Mouse (Mus musculus): ENCODE measurements at regions not wholly inside any gene's neighbourhood (a gene's known extent, or its start where the extent isn't known, plus 50 kb on each side); places are given as distances from the start of the nearest gene placed in this dataset.

- no peak for DNase-seq
Measured at GRCm38 (mm10) chr17:75707687-75708086, 155.9 kb upstream of the Fam98a start.

DNA sequence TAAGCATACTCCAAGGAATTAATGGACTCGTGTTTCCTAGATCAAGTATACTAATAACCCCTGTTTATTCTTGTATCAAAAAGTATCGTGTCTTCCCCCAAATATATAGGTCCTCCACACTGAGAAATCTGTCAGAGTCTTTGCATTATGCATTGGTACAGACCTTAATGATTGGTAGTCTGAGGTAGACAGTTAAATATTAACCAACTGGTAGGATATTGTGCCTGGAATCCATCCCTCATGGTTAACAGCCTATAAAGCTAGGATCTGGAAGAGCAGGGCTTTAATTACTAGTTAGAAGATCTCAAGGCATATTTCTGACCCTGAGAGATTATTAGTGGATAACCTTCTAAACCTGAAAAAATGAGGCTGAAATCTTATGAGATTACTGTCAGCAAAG lies 153.6 kb upstream of the Fam98a start:
- no peak for DNase-seq

GRCm38 (mm10) chr17:75703865-75704264 lies 152.1 kb upstream of the Fam98a start:
- DNase-seq: no peak

GRCm38 (mm10) chr17:75696729-75697103 lies 145.0 kb upstream of the Fam98a start:
- no peak for DNase-seq

DNA sequence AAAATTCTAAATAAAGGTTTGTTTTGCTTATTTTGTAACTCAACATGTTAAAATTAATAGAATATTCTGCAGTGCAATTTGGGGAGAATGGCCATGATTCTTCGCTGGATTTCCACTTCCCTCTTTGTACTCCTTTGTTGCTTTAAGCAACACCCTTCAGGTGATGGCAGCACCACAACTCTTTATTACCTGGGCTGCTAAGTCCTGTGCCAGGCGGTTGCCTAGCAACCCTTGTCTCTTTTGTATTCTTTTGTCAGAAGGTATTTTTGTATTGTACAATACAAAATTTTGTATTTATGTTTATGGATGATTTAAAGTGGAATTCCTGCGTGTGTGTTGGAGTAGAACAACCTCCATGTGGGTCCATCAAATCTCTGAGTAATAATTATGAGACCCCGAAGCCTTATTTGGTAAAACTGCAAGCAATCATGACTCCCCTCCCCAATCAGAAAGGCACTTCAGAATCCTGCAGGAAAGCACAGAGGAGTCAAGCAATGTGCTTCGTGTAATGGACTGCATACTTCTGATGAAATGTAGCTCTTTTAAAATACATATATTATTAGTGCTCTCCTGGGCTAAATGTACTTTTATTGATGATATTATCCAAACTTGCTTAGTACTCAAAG lies 144.5 kb upstream of the Fam98a start:
- no peak for DNase-seq

DNA sequence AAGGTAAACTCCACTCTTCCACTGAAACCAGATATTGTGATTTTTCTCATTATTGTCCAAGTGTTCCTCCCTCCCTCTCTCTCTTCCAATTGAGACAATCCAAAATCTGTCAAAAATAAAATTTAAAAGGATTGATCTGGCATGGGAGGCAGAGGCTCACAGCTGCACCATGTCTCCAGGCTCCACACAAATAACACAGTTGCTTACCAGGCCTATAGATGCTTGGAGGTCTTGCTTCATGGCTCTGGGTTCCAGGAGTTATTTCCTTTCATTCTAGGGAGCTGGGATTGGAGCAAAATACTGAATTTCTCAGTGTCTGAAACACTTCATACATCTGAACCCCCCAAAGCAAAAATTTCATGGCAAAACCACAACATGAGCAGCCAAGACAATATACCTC lies 134.2 kb upstream of the Fam98a start:
- DNase-seq: no peak

DNA sequence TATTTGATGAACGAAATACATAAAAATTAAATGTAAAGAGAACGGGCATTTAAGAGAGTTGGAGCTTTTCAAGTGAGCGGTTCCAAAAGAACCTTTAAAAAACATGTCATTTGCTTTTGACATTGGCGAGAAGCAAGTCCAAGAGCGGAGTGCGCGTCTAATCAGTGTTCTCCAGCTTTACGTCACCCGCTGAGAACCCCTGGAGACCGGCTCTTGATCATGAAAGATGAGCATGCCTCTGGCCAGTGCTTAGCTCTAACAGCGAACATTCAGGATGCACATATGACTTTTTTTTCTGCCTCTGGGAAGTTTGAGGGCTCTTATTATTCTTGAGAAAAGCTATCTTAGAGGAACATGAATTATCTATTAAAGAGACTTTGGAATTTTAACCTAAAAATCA lies 95.2 kb upstream of the Fam98a start:
- no peak for DNase-seq

GRCm38 (mm10) chr17:75644698-75645097 lies 93.0 kb upstream of the Fam98a start:
- no peak for DNase-seq

- no peak for DNase-seq
Measured at GRCm38 (mm10) chr17:75642311-75642710, 90.6 kb upstream of the Fam98a start.

DNA sequence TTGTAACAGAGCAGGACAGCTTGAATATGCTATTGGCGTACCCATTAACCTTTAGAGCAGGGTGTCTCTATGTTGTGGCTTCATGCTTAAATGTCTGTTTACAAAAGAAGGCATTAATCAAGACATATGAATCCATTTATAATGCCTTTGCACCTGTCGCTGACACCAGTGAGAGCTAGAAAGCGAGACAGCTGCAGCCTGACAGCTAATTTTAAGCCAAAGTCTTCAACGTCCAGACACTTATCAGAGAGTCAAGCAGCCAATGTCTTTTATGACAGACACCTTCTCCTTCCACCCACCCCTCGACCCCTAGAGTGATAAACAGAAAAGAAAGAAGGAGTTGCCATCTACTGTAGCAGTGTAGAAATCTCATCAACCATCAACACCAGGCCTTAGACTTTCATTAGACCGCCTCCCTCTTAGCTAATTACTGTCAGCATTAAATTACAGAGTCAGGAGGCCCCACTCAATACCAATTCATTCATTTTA lies 89.3 kb upstream of the Fam98a start:
- DNase-seq: no peak

DNA sequence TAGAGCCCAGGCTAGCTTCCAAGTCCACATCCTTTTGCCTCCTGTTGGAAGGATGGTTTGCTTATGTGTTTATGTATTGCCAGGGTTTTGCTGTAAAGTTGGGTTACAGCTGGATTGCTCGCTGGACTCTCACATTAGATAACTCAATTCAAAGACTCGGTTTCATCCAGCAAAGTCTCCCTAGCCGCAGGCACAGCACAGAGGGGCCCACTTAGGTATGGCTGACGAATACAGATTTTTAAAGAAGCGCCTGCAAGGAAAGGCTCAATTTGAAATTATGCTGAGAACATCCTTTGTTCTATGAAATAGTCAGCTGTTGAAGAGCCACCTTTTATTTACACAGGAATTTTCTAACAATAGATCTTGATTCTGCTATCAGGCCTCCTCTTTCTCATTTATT lies 88.8 kb upstream of the Fam98a start:
- DNase-seq: no peak

DNA sequence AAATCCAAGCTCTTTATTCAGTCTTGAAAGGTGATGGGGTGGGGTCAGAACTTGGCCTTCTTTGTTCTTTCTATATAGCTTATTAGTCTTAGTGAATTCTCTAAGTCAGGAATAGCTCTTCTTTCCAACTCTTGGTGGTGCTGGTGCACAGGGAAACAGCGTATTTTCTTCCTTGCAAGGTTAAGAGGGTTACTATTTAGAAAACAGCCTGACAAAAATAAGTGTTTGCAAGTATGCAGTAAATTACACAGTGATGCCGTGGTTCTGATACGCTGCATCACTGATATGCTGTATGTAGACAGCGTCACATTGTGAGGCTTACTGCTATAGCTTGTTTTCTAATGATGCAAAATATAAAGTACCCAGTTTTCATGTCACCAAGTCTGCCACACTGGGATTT lies 78.1 kb upstream of the Fam98a start:
- no peak for DNase-seq

DNA sequence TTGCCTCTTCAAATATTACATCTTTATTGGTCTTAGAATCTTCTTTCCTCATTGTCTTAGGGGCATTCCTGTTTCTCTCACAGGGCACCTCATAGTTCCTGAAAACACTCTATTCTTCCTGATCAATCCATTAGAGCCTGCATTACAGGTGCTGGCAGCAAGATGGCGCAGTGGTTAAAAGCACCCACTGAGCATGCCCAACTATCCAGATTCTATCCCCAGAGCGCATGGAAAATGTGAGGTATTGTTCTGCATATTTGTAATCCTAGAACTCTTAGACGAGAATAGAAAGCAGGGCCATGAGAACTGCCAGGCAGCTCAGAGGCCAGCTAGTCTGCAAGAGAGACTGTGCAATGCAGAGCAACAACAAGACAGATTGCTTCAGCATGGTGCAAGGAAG lies 67.7 kb upstream of the Fam98a start:
- no peak for DNase-seq

DNA sequence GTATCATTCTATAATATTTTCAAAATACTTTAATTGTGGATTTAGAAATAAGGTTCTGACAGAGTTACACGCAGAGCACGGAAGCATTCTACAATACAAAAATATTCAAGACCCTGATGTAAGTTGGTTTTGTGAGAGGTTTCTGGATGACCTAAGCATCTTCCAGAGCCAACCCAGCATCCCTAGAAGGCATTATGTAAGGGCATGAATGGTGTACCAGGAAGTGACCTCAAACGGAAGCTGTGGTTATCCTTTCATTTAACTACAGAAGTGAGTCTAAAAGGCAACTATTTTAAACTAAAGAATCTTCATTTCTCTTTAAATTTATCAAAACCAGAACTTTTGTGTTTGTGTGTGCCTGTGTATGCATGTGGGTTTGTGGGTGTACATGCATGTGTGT lies 66.8 kb upstream of the Fam98a start:
- no peak for DNase-seq

DNA sequence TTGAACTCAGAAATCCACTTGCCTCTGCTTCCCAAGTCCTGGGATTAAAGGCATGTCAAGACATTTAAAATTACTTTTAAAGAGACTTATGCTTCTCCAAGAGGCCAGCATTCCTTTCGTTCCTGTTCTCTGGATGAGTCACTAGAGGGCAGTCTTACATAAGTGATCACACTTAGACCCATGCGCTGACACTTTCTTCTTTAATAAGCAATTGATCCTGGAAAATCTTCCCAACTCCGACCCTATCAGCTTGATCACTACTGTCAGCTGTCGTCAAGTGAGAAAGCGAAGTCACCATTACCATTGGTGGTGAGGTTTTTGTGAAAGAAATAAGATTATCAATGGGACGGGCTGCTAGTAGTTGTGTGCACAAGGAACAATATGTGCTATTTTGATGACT lies 65.5 kb upstream of the Fam98a start:
- DNase-seq: peak; percentile 21

GRCm38 (mm10) chr17:75615335-75615734 lies 63.6 kb upstream of the Fam98a start:
- DNase-seq: peak; percentile 23

DNA sequence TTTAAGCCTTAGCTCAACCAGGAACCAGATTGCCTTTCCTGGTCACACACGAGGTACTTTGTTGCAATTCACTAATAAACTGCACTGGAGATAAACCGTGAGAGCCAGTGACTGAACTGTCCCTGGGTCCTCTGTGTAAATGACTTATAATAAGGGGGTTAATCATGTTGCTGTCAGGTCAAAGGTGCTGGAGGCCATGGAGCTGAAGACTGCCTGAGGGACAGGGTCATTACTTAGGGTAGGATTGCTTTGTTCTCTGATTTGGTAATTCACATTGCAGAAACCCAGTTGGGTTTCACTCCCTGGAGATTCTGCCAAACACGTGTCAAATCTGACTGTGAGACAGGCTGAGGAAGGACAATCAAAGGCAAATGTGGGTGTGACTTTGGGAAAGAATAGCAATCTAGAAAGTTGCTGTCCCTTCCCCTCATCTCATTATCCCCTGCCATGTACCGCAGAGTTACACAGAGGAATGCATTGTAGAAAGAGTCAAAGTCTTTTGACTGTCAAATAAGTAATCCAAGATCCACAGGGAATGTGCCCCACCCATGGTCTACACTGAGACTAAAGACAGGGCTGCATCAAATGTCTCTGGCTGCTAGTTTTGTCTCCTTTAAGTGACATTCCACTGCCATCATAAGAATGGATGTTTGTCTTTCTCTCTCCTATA lies 51.8 kb upstream of the Fam98a start:
- no peak for DNase-seq

Data from kidney, postnatal 14 days (tissue).